Mouse (Mus musculus): Measurements from ENCODE around the gene Tmem145.

- TF ChIP-seq CTCF (IDR thresholded peaks at IDR 0.05; ENCODE audit: low read depth) (no peak), EP300 (optimal IDR thresholded peaks at IDR 0.05) (no peak)
Measured at GRCm38 (mm10) chr7:25268588-25268987, 37.3 kb upstream of the Tmem145 start.

All from stomach, postnatal 0 days (tissue).